Mouse (Mus musculus): ENCODE measurements around the gene Fam71a. TPM values are rescaled to one million over a fixed set of nuclear protein-coding genes. Genes with fewer than 3 reads are reported as not detected.

Fam71a gene
- polyA plus RNA-seq, 1 experiment from 2014 or later: not detected

DNA sequence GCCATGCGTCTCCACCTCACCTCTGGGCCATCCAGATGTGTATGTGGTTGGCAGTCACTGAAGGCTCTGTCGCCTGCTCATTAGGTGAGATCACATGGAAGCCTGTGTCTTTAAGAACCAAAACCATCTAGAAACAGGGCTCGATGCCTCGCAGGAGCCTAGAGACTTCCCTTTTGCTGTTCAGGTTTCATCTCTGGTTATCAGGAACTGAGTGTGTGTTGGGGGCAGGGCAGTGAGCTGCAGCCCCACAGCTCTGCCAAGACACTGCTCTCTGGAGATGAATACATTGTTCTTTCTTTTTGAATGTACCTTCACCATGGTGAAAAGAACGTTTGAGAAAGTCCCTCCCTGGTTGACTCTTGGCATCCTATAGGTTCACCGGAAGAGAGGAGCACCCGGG, 49.7 kb downstream of the Fam71a start:
- no peaks in the 10 kb centered on the region for H3K9me3 ChIP-seq (ENCODE audit: control insufficient read depth, low read length)
- H3K9ac ChIP-seq (ENCODE audit: low read length): no peak overlapping the region
- H3K36me3 ChIP-seq (ENCODE audit: control insufficient read depth, insufficient read depth, low read length): no peaks in the 10 kb centered on the region
- no peak for ATAC-seq (ENCODE audit: low read depth)
- no peak overlapping the region for H3K4me2 ChIP-seq (ENCODE audit: low read depth, low read length)
- H3K4me1 ChIP-seq (replicated peaks; ENCODE audit: control insufficient read depth, insufficient read depth, low read length): 0 out of 2 replicates have a peak, but pooled peaks cover 5% of the 10 kb centered on the region
- H3K27ac ChIP-seq (ENCODE audit: low read length): no peak overlapping the region
- 65% methylated on average over 7 of the region's 7 CpGs for WGBS
- no peaks in the 10 kb centered on the region for H3K27me3 ChIP-seq (ENCODE audit: control insufficient read depth, insufficient read depth, low read depth, low read length)
- H3K4me3 ChIP-seq (ENCODE audit: low read length): no peak overlapping the region

Other genes with a start within 250 kb of the Fam71a start
- gene Angel2, start 239.7 kb downstream of the Fam71a start, polyA plus RNA-seq (2015; fragmentation: Nextera tagmentation; extraction: Ambion mirVana): 33.7 and 40.5 TPM in 2 replicates
- 15.2 and 17.7 TPM in 2 replicates for gene Vash2, start 185.5 kb downstream of the Fam71a start, polyA plus RNA-seq (2015; fragmentation: Nextera tagmentation; extraction: Ambion mirVana)
- 3.6 and 4.6 TPM in 2 replicates for gene Flvcr1, start 138.7 kb downstream of the Fam71a start, polyA plus RNA-seq (2015; fragmentation: Nextera tagmentation; extraction: Ambion mirVana)
- not detected in 2 replicates for gene Spata45, start 128.2 kb downstream of the Fam71a start, polyA plus RNA-seq (2015; fragmentation: Nextera tagmentation; extraction: Ambion mirVana)
- 15.6 and 17.1 TPM in 2 replicates for gene Tatdn3, start 101.9 kb downstream of the Fam71a start, polyA plus RNA-seq (2015; fragmentation: Nextera tagmentation; extraction: Ambion mirVana)
- gene Nsl1, start 101.8 kb downstream of the Fam71a start, polyA plus RNA-seq (2015; fragmentation: Nextera tagmentation; extraction: Ambion mirVana): 23.9 and 24.0 TPM in 2 replicates
- gene Batf3, start 67.0 kb downstream of the Fam71a start, polyA plus RNA-seq (2015; fragmentation: Nextera tagmentation; extraction: Ambion mirVana): 5.2 and 6.4 TPM in 2 replicates
- 3.9 and 4.3 TPM in 2 replicates for gene Atf3, start 53.2 kb upstream of the Fam71a start, polyA plus RNA-seq (2015; fragmentation: Nextera tagmentation; extraction: Ambion mirVana)
- 97.7 and 107 TPM in 2 replicates for gene Nenf, start 153.4 kb upstream of the Fam71a start, polyA plus RNA-seq (2015; fragmentation: Nextera tagmentation; extraction: Ambion mirVana)
- gene Tmem206, start 161.1 kb upstream of the Fam71a start, polyA plus RNA-seq (2015; fragmentation: Nextera tagmentation; extraction: Ambion mirVana): 22.8 and 23.4 TPM in 2 replicates
- gene Ppp2r5a, start 238.5 kb upstream of the Fam71a start, polyA plus RNA-seq (2015; fragmentation: Nextera tagmentation; extraction: Ambion mirVana): 18.4 and 21.7 TPM in 2 replicates